Mouse (Mus musculus) MEL (cell line): ENCODE measurements around the gene Vars. TPM values are rescaled to one million over a fixed set of nuclear protein-coding genes. Genes with fewer than 3 reads are reported as not detected.
"Not testable (repeated sequence)": the region's sequence is repeated elsewhere in the genome, so short reads cannot be mapped to it uniquely, and the experiment has no call there.

Experiments
- DNase-seq: peaks from one replicate; pipeline ENCODE4 v3.0.0; 2011; ENCODE audit warnings: low read depth, low spot score
- H3K27ac ChIP-seq: 2 replicates; pipeline ENCODE4 v1.5.1; 2012; ENCODE audit warnings: low read depth, mild to moderate bottlenecking, control low read depth, low read length, moderate library complexity; ENCODE audit not compliant: control insufficient read depth
- H3K27me3 ChIP-seq, 2 experiments: fragments of 150-350 bp in 1 of 2; sonication (generic) in 1 of 2; 2 replicates each; pipeline ENCODE4 v1.6.1; 2012; ENCODE audit warnings: low read length in 2 of 2, mild to moderate bottlenecking in 2 of 2, improper control_type of control experiment in 1 of 2, moderate library complexity in 1 of 2; ENCODE audit not compliant: insufficient read depth in 2 of 2, control insufficient read depth in 1 of 2
- H3K36me3 ChIP-seq, 2 experiments: 2 replicates each; pipeline ENCODE4 v1.6.1; 2012 to 2014; ENCODE audit warnings: low read length in 2 of 2, improper control_type of control experiment in 1 of 2, inconsistent platforms in 1 of 2, mild to moderate bottlenecking in 1 of 2; ENCODE audit not compliant: insufficient read depth in 2 of 2, control insufficient read depth in 1 of 2
- H3K4me1 ChIP-seq, 2 experiments: fragments of 150-350 bp in 1 of 2; sonication (generic) in 1 of 2; 2 replicates each; pipeline ENCODE4 v1.6.1; 2012; ENCODE audit warnings: low read length in 2 of 2, improper control_type of control experiment in 1 of 2, mild to moderate bottlenecking in 1 of 2; ENCODE audit not compliant: insufficient read depth in 2 of 2, control insufficient read depth in 1 of 2
- H3K4me3 ChIP-seq, 2 experiments: fragments of 150-350 bp in 1 of 2; sonication (generic) in 1 of 2; 2 replicates each; pipeline ENCODE4 v1.5.1; 2012; ENCODE audit warnings: low read depth in 2 of 2, low read length in 2 of 2, mild to moderate bottlenecking in 2 of 2, moderate library complexity in 2 of 2, control low read depth in 1 of 2, improper control_type of control experiment in 1 of 2; ENCODE audit not compliant: control insufficient read depth in 1 of 2, insufficient read depth in 1 of 2
- H3K79me2 ChIP-seq: 2 replicates; pipeline ENCODE4 v1.6.1; 2012; ENCODE audit warnings: mild to moderate bottlenecking, low read length, moderate library complexity; ENCODE audit not compliant: control insufficient read depth, poor library complexity, insufficient read depth
- H3K9ac ChIP-seq: 2 replicates; pipeline ENCODE4 v1.6.1; 2012; ENCODE audit warnings: low read depth, mild to moderate bottlenecking, control low read depth, low read length, moderate library complexity; ENCODE audit not compliant: control insufficient read depth, poor library complexity, severe bottlenecking
- H3K9me3 ChIP-seq: fragments of 150-350 bp; sonication (generic); replicated peaks from 2 replicates; pipeline ENCODE4 v1.6.1; 2012; ENCODE audit warnings: mild to moderate bottlenecking, low read length, improper control_type of control experiment, moderate library complexity; ENCODE audit not compliant: insufficient read depth
- MYB ChIP-seq: IDR thresholded peaks from 2 replicates; pipeline ENCODE4 v1.6.1; 2011; ENCODE audit warnings: mild to moderate bottlenecking, low read depth, low read length, improper control_type of control experiment
- polyA plus RNA-seq, 2 experiments: library from polyadenylated mRNA; stranded (reverse) in 1 of 2; unstranded in 1 of 2; fragments of >175 nt in 1 of 2; fragments of >200 nt in 1 of 2; gene quantifications; 2 replicates each; pipeline versions ENCODE4 v1.2.1 to v1.2.4; 2012; ENCODE audit warnings: low replicate concordance in 2 of 2, low read depth in 1 of 2; ENCODE audit not compliant: insufficient read length in 2 of 2, insufficient read depth in 1 of 2, missing spikeins in 1 of 2
- total RNA-seq: library from RNA; depleted of rRNA; stranded (reverse); fragments of 300-350 nt; gene quantifications from 2 replicates; pipeline ENCODE4 v1.2.3, GENCODE M21; 2012

The Vars gene
- total and polyA plus RNA-seq, 3 experiments, result 149 to 251 TPM; not detected in 1

DNA sequence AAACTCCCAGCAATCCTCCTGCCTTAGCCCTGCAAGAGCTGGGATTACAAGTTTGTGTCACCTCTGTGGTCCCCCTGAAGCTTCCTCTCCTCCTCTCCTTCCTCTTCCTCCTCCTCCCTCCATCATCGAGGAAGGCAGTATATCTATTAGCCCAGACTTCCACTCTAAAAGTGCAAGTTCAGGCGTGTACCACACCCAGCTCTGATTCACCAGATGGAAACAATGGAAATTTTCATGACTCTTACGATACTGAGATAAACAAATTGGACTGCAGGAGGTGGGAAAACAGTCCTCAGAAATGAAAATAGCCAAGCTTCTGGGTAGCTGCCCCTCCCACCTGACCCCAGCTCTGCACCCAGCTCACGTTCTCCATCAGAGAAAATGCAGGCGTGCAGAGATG, 35.2 kb upstream of the Vars start (continued):
- no peak for TF ChIP-seq MYB

DNA sequence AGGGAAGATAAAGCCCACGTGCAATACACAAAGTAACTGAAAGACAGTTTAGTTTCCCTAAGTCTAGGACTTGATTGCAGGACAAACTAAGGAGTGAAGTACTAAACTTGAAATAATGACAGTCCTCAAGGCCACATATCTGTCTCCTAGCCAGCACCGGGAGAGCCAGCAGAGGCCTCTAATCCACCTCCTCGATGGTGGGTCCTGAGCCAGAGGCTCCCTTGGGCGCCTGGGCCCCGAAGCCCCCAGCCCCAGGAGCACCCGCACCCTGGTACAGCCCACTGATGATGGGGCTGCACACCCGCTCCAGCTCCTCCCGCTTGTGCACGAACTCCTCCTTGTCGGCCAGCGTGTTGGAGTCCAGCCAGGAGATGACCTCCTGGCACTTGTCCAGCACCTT, 31.0 kb upstream of the Vars start, which contains the start of gene Gm20481:
TSS of gene Gm20481 (plus strand) at position 91 of the 400 bp plus-strand sequence.
- not testable (repeated sequence) for DNase-seq, H3K79me2 ChIP-seq, H3K4me3 ChIP-seq, H3K36me3 ChIP-seq, H3K9ac ChIP-seq, H3K4me1 ChIP-seq, H3K27ac ChIP-seq, H3K27me3 ChIP-seq, H3K9me3 ChIP-seq

DNA sequence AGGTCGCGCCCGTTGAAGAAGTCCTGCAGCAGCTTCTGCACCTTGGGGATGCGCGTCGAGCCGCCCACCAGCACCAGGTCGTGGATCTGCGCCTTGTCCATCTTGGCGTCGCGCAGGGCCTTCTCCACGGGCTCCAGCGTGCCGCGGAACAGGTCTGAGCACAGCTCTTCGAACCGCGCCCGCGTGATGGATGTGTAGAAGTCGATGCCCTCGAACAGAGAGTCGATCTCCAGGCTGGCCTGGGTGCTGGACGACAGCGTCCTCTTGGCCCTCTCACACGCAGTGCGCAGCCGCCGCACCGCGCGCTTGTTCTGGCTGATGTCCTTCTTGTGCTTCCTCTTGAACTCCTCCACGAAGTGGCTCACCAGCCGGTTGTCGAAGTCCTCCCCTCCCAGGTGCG, 29.9 kb upstream of the Vars start:
- not testable (repeated sequence) for H3K79me2 ChIP-seq, H3K27me3 ChIP-seq, H3K4me1 ChIP-seq, DNase-seq, H3K4me3 ChIP-seq, H3K9me3 ChIP-seq, H3K9ac ChIP-seq, H3K36me3 ChIP-seq, H3K27ac ChIP-seq

DNA sequence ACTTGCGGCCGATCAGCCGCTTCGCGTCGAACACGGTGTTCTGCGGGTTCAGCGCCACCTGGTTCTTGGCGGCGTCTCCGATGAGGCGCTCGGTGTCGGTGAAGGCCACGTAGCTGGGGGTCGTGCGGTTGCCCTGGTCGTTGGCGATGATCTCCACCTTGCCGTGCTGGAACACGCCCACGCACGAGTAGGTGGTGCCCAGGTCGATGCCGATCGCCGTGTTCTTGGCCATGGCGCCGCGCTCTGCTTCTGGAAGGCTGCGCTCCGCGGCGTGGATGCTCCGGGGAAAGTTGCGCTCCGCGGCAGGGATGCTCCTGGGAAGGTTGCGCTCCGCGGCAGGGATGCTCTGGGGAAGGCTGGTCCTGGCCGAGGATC, 29.1 kb upstream of the Vars start:
- not testable (repeated sequence) for H3K36me3 ChIP-seq, H3K9me3 ChIP-seq, H3K9ac ChIP-seq, H3K27me3 ChIP-seq, H3K27ac ChIP-seq, H3K4me3 ChIP-seq, H3K4me1 ChIP-seq, DNase-seq, H3K79me2 ChIP-seq

DNA sequence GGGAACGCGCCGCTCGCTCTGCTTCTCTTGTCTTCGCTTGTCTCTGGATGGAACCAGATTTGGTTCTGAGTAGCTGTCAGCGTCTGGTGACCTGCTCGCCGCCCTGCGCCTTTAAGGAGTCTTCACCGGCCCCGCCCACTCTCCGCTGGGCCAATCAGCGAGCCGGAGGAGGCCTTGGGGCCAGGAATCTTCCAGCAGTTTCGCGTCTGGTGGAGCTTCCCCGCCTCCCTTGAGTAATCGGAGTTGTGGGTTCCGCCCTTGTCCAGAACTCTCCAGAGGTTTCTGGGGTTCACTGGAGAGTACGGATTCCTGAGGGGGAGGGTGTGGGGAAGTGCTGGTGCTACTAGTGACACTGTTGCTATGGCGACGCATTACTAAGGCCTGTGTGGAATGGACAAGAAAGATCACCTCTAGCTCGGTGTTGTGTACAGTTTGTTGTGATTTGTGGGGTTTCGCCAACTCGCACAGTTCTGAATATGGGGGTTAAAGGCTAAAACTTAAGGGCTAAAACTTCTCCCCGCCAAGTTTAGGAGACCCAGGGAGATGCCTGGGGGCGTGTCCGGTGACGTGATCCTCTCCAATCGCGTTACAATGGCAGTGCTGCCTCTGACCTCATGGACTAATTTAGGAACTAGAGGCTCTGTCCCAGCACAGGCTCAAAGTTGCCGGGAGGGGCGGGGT, 28.6 kb upstream of the Vars start, which contains the start of the genes Hspa1a and Hspa1l:
TSS of gene Hspa1a (minus strand) at position 88 of the 681 bp plus-strand sequence.
TSS of gene Hspa1l (plus strand) at position 635 of the 681 bp plus-strand sequence.
- not testable (repeated sequence) for H3K27ac ChIP-seq, H3K79me2 ChIP-seq, H3K9ac ChIP-seq, H3K4me3 ChIP-seq, H3K36me3 ChIP-seq, H3K4me1 ChIP-seq, H3K27me3 ChIP-seq, DNase-seq, H3K9me3 ChIP-seq
